Mouse (Mus musculus) layer of hippocampus, postnatal 10 days (tissue): ENCODE data around the gene Lmo7. TPM values are rescaled to one million over a fixed set of nuclear protein-coding genes. Genes with fewer than 3 reads are reported as not detected.

Source experiments
- DNase-seq, 2 experiments: peaks; one replicate each; pipeline ENCODE4 v3.0.0; 2021; ENCODE audit warnings: low spot score in 2 of 2
- total RNA-seq, 2 experiments: library from RNA; stranded (reverse); gene quantifications; 2 replicates each; pipeline ENCODE4 v1.2.3; 2021

Lmo7 gene
- total RNA-seq, 2 experiments from 2014 or later: 117 TPM

- no peak for DNase-seq
Measured at GRCm38 (mm10) chr14:101930576-101931447, 201.1 kb downstream of the Lmo7 start.

DNA sequence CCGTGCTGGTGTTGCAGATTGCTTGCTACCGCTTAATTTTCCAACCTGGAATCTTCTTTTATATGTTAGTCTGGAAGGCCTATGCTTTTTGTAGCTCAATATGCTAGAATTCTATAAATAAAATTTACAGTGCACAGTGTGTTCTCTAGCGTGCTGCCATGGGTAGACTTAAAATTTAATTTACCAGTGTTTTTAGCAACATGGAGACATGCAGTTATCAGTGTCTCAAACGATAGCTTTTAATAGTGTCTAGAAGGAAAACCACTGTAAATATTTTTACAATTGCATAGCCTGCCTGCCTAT lies 201.6 kb downstream of the Lmo7 start:
- DNase-seq: no peak

GRCm38 (mm10) chr14:101933551-101933950 lies 203.8 kb downstream of the Lmo7 start:
- DNase-seq: no peak

- DNase-seq: peak; percentile 37 to 59
Measured at GRCm38 (mm10) chr14:101942971-101943370, 213.2 kb downstream of the Lmo7 start.

GRCm38 (mm10) chr14:101946711-101947516 lies 217.2 kb downstream of the Lmo7 start:
- DNase-seq: peak; percentile 58 to 69

DNA sequence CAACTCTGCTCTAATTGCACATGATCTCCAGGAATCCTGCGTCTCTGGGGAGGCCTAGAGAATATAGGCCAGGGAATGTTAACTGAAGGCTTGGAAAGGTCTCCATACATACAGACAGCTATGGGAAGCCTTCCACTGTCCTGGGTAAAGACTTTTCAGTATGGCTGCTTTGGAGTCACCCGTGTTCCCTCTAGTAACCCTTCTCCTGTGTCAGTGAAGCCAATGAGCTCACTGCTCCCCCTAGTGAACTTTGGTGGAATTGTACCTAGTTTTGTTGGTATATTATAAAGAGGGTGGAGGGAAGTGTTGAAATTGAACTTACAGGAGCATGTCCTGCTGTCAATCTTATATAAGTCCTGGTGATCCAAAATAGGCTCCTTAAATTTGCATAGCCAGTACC lies 219.4 kb downstream of the Lmo7 start:
- DNase-seq: no peak

GRCm38 (mm10) chr14:101951107-101951506 lies 221.3 kb downstream of the Lmo7 start:
- DNase-seq: no peak

DNA sequence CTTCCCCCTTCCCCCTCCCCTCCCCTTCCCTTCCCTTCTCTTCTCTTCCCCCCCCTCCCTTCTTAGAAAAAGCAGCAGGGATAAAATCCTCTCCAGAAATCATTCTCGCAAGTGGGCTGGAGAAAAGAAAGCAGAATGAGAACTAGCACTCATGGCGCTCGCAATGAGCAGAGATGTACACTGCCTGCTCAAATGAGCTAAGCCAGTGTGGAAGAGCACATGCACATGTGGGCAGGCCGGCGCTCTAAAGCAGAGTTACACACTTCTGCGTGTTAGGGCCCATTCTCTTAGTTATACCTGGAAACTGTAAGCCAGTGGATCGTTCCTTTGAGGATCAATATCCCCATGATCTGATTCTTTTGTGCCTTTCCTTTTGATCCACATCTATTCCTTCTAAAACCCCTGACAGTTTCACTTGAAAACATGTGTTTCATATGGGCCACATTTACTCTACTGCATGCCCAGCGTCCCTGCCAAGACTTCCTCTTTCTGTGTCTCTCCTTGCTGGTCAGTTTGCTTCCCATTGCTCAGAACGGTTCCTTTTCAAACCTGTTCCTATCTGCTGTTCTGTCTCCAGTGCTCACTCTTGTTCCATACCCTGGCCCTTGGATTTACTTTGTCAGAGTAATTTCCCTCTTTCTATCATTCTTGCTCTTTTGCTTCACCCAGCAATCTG lies 224.2 kb downstream of the Lmo7 start:
- DNase-seq: no peak

- DNase-seq: no peak
Measured at GRCm38 (mm10) chr14:101964381-101964780, 234.6 kb downstream of the Lmo7 start.

GRCm38 (mm10) chr14:101964956-101965355 lies 235.2 kb downstream of the Lmo7 start:
- DNase-seq: no peak

DNA sequence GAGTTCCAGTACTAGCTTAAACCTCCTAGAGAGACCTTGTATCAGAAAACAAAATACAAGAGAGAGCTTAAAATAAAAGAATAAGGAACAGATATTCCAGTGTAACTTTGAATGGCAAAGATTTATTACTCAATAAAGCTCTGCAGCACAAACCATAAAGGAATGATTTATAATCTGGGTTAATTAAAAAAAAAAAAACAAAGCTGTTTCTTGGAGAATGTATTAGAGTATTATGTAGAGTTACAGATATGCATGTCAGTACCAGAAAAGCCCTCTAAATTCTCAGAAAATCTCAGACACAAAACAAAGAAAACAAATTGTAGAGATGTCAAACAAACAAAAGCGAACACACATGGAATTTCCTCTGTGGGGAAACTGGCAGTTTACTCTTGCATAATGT lies 243.0 kb downstream of the Lmo7 start:
- no peak for DNase-seq

GRCm38 (mm10) chr14:101973171-101973570 lies 243.4 kb downstream of the Lmo7 start:
- DNase-seq: no peak

GRCm38 (mm10) chr14:101976021-101976685 lies 246.4 kb downstream of the Lmo7 start:
- DNase-seq: no peak

Other genes starting within 250 kb of the Lmo7 start
- gene Tbc1d4, start 120.8 kb upstream of the Lmo7 start, total RNA-seq: 1 to 10 TPM; 8.0 to 8.1 TPM
- 10 to 100 TPM; 58.2 to 62.1 TPM for gene Commd6, start 89.3 kb upstream of the Lmo7 start, total RNA-seq
- gene Uchl3, start 76.0 kb upstream of the Lmo7 start, total RNA-seq: 10 to 100 TPM; 75.7 to 85.6 TPM
- gene Gm9922, start 143 bp upstream of the Lmo7 start, total RNA-seq: under 1 TPM in 1 of 2 experiments, not detected in 1; 0.91 TPM